Mouse (Mus musculus) fibroblast of lung, adult 2 months (primary cell): ENCODE measurements around the gene Usp45.

Experiments used
- DNase-seq: peaks from one replicate; pipeline ENCODE4 v3.0.0-alpha.2; 2011; ENCODE audit warnings: low read depth

The Usp45 gene

DNA sequence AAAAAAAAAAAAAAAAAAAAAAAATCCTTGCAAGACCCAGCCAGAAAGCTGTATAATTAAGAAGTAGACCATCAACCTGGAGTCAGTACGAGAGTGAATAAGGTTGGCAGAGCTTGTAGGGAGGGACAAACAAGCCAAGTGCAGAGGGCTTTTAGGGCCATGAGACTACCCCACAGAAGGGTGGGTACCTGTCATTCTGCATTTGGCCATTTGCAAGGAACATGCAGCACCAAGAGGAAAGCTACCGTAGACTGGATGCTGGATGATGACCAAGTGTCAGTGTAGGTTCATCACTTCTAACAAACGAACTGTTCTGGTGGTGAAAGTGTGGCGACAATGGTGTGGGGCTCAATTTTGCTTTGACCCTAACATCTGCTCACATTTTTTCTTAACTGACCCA, 22.9 kb downstream of the Usp45 start:
- no peak for DNase-seq

DNA sequence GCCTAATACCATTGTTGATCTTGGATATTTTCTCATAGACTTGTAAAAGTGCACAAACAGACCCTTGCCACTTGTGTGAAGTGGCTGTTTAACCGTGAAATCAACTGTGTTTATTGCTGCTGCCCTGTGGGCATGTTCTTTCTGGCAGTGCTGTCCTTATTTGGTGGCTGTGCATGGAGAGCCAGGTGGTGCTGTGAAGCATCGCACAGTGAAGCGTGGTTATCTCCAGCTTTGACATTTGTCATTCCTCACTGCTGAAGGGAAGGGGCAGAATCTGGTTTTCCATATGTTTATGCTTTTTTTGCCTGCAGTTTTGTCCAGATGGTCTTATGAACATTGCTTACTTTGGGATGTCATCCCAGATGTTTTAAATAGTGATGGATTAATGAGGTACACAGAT, 26.7 kb downstream of the Usp45 start:
- no peak for DNase-seq

DNA sequence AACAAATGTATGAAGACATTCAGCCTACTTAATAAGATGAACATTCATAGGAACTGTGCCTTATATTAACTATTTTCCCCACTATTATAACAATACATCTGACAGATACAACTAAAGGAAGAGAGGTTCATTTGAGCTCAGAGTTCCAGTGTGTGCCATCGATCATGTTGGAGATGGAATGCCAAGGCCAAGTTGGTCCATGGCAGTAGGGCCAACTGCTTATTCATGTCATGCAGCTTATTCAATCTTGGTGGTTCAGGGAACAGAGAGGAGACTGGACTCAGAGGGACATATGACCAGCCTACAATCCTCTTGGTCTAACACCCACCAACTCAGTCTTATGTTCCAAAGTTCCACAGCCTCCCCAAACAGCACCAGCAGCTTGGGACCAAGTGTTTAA, 34.1 kb downstream of the Usp45 start:
- no peak for DNase-seq

DNA sequence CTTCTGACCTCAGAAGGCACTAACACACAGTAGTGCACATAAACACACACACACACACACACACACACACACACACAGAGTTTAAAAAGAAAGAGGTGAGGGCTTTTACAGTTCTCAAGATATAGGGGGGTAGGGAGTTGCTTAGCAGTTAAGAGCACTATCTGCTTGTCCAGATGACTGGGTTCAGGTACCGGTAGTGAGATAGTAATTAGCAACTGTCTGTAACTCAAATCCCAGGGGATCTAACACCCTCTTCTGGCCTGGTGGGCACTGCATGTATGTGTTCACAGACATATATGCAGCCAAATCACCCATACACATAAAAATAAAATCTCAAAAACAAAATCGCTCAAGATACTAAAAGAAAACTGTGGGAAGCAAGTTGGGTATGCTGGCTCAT, 34.7 kb downstream of the Usp45 start:
- DNase-seq = no peak

DNA sequence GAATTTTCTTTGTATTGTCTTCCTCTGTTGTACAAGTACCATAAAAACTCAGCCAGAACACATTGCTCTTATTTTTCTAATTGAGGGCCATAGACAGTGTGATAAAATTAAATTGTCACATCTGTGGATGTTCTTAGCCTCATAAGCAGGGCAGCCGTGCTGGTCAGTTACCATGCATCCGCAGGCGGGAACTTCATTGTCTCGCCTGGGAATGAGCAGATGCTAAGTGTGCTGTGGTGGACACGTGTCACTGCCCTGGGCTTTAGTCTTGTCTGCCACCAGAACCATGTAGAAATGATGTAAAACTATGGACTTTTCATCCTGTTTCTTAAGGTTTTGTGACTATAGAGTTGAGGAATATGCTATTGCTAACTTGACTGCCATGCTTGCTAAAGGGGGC, 40.2 kb downstream of the Usp45 start:
- no peak for DNase-seq

DNA sequence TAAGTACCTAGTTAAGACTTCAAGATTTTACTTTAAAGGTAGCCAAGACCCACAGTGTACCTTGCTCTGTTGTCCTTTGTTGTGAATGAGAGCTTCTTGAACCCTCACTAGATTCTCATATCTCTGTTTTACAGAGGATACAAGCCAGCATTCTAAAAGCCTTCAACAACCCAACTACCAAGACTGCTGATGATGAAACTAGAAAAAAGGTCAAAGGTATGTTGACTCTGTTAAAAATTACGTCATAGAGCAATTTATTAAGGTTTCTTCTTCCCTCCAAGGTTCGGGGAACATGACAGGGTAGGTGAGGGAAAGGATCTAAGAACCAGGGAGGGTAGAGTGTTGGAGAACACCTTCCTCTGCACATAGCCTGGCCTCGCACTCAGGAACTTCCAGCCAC, 43.7 kb downstream of the Usp45 start:
- no peak for DNase-seq

DNA sequence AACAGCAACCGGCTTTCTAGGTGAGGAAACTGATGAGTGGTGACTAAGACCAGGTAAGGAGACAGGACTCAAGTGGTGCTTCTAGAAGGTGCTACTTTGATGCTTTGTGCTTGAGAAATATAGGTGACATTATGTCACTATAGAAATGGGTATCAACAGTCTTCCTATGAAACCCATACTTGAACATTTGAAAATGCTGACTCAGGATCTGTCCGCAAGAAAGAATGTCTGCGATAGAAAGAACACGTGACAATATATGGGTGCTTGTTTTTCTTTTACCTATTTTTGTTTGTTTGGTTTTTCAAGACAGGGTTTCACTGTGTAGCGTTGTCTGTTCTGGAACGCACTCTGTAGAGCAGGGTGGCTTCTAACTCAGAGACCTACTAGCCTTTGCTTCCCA, 45.7 kb downstream of the Usp45 start:
- DNase-seq = no peak

DNA sequence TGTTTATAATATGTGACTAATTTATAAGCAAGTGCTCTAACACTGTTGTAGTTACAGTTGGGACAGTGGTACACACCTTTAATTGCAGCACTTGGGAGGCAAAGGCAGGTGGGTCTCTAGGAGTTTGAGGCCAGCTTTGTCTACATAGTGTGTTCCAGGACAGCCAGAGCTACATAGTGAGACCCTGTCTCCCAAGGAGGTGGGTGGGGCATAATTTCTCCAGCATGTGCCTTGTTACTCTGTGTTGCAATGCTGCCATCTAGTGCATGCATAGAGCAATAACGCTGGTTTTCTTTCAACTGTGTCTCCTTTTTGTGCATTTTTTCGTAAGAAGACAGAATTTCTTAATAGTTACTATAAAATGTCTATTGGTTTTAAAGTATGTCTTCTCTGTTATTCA, 47.1 kb downstream of the Usp45 start:
- peak; percentile 17 for DNase-seq

DNA sequence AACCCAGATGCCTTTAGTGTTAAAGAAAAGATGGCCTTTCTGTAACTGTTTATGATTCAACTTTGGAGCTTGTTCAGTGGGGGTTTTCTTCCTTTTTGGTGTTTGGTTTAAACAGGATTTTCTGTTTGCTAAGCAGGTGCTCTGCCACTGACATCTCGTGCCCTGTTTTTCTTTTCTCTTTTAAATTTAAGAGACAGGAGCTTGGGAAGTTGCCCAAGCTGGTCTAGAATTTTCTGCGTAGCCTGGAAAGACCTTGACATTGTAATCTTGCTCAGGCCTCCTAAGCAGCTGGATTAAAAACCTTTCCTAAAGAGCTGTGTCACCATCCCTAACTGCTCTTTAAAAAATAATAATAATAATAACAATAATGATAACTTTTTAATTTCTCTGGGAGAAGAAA, 59.7 kb downstream of the Usp45 start:
- DNase-seq = no peak

DNA sequence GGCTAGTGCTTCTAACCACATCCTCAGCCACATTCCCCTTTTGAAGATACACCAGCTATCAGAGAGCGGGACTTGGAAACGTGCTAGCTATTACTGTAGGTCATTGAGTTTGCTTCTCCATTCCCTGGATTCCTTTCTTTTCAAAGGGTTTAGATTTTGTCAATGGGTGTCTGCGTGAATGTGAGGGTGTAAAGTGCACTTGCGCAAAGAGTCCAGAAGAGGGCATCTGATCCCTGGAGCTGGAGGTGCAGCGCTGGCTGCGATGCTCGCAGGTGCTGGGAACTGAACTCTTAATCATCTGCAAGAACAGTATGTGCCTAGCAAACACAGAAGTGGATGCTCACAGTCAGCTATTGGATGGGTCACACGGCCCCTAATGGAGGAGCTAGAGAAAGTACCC, 65.9 kb downstream of the Usp45 start:
- DNase-seq = no peak

DNA sequence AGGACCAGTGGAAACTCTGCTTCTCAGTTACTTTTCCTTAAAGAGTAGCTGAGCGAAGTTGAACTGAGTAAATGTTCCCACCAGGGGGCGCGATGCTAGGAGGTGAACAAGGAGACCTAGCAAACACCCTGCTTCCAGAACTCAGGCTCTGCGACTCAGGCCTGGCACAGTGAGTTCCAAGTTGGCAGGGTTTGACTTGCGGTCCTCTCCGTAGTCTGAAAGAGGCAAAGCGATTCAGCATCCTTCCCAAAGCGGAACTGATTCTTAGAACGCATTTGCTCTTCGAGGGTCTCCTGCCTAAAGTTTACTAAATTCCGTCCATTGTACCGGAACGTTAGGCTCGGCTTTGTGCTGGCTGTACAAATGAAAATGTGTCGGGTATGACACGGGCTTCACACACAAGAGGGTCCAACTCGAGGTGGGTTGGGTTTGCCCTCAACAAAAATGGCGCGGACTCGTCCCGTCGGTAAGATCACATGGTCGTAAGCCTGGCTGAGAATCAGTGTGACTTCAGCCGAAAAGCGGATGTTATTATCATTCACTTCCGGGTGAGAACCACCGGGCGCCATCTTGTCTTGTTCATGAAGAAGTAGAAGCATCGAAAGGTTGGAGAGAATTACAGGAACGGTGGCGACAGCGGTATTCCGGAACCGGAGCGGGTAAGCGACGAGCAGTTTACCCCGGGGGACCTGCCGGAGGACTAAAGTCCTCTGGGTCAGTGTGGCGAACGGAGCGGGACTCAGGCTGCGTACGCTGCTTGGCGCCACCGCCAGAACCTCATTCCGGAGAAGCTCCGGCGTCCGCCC, 80.7 kb downstream of the Usp45 start, which contains the start of gene Pnisr:
Pnisr (plus strand) TSS at position 103 of the 806 bp plus-strand sequence.
- DNase-seq = peak; percentile 94

DNA sequence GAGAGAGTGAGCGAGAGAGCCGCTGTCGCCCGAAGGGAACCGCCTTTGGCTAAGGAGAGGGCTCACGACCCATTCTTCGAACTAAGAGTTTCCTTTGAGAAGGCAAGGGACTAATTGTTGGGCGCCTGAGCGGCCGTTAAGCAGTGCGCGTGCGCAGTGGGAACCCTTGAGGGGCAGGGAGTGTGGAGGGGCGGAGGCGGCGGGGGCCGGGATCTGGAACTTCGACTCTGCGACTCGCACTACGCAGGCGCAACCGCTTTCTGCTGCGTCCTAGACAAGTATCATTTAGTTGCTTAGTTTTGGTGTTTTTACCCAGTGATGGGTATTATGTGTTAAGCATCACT, 81.3 kb downstream of the Usp45 start:
- DNase-seq = peak; percentile 63

DNA sequence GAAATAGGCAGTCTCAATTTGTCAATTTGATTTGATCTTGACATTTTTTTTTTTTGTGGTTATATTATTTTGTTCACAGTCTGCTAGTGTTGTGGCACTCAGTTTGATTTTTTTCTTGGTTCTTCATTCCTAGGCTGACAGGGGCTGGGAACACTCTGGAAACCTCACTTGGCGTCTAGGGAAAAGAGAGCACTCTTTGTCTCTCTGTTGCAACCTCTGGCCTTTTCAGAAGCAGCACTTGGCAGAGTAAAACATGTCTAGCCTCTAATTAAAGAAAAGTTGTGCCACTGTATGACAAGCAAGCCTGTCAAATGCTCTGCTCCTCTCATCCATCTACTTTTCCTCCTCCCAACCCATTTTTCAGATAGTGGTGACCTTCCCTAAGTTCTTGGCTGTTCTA, 90.5 kb downstream of the Usp45 start:
- peak; percentile 40 for DNase-seq

DNA sequence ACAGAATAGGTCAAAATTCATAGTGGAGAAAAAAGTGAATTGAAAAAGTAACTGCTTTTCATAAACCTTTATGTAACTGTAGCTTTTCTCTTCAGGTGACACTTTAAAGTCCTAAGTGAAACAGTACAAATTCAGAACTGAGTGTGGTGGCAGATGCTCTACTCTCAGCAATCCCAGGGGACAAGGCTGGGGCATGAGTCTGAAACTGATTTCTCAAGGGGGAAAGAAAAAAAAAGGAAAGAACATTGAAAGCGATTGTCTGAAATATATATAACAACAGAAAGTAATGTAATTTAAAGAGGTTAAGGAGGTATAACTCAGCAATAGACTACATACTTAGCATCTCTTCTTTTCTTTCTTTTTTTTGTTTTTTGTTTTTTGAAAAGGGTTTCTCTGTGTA, 98.3 kb downstream of the Usp45 start:
- no peak for DNase-seq

DNA sequence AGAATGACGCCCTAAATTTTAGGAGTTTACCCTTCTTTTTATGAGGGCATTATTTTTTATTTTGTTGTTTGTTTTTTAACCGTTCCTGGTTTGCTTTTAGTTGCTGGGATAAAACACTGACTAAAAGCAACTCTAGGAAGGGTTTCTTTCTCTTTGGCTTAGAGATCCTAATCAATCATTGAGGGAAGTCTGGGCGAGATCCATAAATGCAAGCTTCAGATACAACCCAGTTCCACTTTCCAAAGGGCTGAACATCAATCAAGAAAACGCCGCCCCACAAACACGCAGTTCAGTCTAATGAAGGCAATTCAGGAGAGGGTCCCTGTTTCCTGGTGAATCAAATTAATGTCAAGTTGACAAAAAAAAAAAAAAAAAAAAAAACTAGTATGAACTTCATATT, 111.8 kb downstream of the Usp45 start:
- no peak for DNase-seq

DNA sequence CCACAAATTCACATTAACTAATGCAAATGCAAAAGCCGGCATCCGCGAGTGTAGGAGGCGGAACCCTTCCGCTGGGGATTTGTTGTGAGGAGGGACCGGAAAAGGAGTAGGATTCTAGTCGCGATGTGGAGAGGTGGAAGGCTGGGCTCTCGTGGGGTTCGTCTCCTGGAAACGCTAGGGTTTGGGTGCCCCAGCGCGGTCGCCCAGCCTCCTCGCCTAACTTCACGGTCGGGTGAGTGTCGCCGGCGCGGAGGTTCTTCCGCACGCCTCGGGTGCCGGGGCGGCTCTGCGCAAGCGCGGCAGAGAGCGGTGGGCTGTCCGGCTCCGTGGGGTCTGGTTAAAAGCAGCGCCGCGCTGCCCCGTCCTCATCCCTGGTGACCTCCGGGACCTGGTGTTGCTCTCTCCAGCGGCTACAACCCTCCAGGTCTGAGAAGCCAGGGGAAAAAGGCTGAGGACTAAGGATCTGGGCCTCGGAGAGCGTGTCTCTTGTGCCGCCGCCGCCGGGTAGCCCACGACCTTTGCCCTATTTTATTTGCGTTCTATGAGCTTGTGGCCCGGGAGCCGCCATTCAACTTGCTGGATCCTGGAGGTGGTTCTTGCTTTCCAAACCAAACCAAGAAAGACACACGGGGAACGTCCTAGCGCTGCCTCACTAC, 112.7 kb downstream of the Usp45 start, which contains the start of gene Coq3:
Coq3 (plus strand) TSS at position 109 of the 656 bp plus-strand sequence.
- peak; percentile 36 for DNase-seq

DNA sequence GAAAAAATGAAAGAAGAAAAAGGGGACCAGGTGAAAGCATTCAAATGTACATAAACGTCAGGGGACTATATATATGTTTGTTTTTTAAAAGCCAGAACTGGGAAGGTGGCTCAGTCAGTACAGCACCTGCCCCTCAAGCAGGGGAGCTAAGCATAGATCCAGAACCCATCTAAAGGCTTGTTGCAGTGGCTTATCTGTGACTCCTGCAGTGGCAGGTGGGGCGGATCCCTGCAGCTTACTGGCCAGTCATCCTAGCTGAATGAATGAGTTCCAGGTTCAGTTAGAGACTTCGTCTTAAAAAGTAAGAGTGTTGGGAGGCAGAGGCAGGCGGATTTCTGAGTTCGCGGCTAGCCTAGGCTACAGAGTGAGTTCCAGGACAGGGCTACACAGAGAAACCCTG, 115.8 kb downstream of the Usp45 start:
- no peak for DNase-seq

DNA sequence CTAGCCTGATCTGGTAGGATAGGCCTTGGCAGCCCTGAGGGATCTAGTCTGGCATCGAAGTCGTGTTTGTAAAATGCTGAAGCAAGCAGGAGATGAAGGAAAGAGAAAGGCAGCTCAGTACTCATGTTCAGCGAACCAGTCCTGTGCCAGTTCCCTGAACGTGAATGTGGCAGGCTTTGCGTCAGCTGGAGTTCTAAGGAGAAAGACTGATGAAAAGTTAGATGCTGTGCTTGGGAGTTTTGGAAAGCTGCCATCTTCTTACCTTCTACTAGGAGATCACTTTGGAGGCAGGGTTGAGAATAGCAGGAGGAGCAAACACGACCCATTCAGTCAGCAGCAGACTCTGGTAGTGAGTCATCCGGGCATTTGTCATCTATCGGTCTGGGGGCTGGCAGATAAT, 118.9 kb downstream of the Usp45 start:
- no peak for DNase-seq
